Mouse (Mus musculus) brain, embryonic 14.5 days (tissue): ENCODE measurements at regions not wholly inside any gene's neighbourhood (a gene's known extent, or its start where the extent isn't known, plus 50 kb on each side); places are given as distances from the start of the nearest gene placed in this dataset.

ENCODE experiments used
- CTCF ChIP-seq: fragments of 200-500 bp; IDR thresholded peaks from 2 replicates; pipeline ENCODE4 v1.5.1; 2012; ENCODE audit warnings: inconsistent platforms, mild to moderate bottlenecking, moderate library complexity, borderline replicate concordance; ENCODE audit not compliant: insufficient read depth, insufficient read length; ENCODE audit errors: extremely low read depth
- POLR2A ChIP-seq: fragments of 200-500 bp; IDR thresholded peaks from 2 replicates; pipeline ENCODE4 v1.6.1; 2012; ENCODE audit warnings: mild to moderate bottlenecking, inconsistent platforms, borderline replicate concordance; ENCODE audit not compliant: poor library complexity, insufficient read depth, insufficient read length, severe bottlenecking; ENCODE audit errors: extremely low read depth

DNA sequence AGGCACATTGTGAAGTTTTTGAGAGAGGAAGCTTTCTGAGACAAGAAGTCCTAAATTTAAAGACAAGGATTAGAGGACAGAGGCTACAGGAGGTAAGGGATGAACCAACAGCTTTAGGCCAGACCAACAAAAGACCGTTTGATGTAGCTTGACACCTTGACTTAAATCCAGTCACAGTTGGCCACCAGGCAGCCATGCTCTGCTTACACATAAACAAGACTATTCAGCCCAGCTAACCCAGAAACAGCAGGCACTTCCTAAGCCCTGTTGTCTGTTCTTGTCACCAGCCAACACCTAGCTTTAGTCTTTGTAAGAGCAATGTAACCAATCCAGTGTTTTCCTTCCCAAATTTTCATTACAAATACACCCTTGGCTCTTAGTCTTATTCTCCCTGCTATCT is 159.9 kb upstream of the Plekha5 start:
- no peak for TF ChIP-seq POLR2A
- no peak for TF ChIP-seq CTCF
